Mouse (Mus musculus) lung, postnatal 25 days (tissue): Measurements from ENCODE around the gene Sh2d1b2.
A peak's percentile ranks its signal among the peaks of the same experiment; 100 is the strongest.

Experiments used
- DNase-seq: peaks from one replicate; pipeline ENCODE4 v3.0.0; 2022; ENCODE audit warnings: low spot score

Gene Sh2d1b2

DNA sequence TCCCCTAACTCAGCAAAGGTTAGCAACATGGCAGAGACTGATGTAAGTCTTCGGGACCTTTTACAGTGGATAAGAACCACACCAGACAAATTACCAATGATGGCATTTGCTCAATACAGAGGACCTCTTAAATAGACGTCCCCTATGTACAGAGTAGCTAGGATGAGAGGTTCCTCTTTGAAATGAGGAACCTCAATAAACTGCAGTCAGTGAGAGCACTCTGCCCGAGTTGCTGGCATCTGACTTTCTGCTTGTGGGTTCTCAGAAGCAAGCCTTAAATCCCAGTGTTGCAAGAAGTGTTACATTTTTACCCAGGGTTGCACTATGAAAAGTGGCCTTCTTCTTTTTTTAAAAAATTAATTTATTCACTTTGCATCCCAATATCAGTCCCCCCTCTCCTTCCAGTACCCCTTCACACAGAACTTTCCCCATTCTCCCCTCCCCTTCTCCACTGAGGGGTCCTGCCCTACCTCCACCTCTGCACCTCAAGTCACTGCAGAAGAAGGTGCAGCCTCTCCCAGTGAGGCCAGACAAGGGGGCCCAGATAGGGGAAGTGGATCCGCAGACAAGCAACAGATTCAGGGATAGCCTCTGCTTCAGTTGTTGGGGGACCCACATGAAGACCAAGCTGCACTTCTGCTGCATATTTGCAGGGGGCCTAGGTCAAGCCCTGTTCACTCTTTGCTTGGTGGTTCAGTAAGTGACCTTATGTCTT lies 50.0 kb downstream of the Sh2d1b2 start:
- peak; percentile 35 for DNase-seq

DNA sequence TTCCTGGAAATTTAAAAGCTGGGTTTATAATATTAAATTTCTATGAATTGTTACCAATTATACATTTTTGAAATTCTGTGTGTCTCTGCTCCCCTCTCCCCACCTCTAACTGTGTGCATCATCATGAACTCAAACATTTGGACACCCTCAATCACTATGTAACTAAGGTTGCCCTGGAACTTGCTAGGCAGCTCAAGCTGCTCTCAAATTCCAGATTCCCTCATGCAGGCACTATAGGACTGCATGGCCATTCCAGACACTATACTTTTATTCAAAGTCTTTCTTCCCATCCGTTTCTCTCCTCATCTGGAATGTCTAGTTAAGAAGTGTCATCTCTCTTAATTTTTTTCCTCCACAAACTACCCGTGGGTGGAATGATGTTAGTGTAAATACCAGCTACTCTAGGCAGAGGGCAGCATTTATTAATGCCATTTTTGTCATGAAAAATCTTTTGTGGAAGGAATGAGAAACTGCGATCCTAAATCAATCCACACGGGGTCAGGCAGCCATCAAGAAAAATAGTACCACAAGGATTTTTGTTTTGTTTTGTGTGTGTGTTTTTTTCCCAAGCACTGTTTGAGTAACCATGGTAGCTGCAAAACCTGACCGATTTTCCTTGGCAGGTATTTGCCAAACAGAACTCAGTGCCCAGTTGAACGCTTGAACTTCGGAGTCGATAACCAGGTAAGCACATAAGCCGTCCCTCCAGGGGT lies 59.8 kb downstream of the Sh2d1b2 start:
- DNase-seq = peak; percentile 67

DNA sequence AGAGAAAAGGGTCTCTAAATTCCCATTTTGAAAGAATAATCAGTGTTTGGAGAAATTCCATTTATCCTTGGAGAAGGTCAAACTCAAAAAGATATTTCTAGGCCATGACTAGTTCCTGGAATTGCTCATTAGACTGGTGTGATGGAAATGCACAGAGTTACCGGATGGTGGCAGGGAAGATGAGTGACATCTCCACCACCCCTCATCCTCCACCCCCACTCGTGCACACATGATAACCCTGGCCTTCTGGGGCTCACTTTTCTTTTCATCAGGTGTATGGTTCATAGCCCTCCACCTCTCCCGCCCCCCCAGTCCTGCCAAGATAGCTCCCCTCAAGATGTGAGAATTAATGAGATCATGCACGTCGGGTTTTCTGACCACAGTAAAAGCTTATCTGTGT lies 60.7 kb downstream of the Sh2d1b2 start:
- DNase-seq = no peak

DNA sequence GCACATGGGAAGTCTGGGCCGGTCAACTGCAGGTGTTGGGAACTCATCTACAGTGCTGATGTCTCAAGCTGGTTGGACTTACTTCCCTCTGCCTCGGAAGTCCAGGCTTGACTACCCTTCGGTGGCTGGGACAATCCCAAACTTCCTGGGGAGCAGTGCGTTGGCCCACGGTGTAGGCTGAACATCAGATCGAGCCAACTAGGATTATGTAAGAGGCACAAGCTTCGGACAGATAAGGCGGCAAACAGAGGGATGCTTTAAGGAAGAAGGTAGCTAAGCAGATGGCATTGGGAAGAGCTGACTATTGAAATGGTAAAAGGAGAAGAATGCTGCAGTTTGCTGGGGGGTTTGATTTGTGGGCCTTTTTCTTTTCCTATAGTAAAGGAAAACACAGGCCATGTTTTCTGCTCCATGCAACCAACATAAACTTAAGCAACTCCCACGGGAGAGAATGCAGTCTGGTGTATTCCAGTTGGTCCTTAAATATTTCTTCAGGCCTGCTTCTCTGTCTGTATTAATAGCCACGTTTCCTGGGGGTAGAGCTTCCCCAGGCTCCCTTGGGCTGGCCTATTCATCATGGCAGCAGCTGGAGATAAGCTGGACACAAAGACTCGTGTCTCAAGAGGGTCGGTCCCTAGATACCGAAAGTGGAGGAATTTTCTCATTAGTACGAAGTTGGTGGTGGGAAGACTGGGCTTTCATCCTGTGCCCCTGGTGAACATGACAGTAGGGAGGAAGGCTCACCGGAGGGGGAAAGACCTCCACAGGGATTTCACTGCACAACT lies 62.4 kb downstream of the Sh2d1b2 start:
- no peak for DNase-seq

DNA sequence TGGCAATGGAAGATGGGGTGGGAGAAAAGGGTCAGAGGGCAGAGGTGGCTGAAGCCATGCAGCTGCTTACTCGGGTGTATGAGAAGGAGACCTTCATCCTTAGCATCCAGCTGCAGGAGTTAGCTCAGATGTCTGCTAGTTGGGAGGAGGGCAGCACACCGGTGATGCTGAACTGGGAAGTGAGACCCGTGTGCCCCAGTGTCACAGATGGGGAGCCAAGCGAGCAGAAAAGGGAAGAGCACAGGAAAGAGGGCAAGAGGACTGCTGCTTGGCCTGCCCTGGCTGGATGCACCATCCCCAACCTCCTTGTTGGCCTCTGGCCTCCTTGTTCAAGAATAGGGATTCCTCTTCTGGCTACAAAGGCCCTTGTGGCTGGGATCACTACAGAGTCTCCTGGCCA lies 66.9 kb downstream of the Sh2d1b2 start:
- no peak for DNase-seq

DNA sequence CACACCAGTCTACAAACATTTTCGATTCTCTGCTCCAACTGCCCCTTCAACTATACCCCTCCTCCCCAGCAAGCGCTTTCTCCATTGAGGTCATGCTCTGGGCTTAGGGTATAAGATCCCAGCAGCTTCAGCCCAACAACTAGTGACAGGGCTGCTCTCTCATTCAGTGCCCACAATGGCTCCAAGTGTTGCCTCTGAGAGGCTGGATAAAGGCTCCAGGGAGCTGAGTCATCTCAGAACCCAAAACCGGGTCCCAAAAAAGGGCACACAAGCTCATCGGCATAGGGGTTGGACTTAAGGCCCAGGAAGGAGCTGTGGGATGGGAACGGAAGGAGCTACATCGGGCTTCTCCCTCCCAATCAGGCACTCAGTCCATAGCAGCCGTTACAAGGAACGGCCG lies 69.1 kb downstream of the Sh2d1b2 start:
- DNase-seq = no peak

DNA sequence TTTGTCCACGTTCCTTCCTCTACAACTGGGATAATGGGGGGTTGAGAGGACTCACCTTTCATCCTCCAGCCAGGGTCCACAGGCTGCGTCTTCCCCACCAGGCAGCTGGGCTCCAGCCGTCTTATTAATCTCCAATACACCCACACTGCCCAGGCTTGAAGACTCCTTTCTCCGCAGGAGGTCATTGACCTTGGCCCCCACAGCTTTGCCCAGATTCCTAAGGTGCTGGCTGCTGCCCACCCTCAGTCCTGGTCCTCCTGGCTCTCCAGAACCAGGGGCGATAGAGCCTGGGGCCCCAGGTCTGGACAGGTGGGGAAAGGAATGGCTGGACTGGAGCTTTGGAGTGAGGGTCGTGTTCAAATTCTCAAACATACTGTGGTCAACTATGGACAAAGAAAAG lies 69.9 kb downstream of the Sh2d1b2 start:
- DNase-seq = no peak

DNA sequence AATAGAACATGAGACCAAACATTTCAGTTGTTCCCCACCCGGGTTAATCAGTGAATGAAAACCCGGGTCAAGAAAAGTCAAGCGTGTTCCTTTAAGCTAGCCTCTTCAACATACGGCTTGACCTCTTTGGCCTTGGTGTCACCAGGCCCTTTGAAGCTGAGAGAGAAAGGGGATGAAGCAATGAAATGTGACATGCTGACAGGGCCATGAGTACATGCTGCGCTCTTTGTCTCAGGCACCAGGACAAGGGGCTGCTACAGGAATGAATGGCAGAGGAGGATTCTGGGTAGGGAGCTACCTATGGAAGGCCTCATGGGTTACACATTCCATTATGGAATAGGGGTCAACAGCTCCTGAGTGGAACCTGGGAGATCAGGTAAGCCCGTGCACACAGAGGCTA lies 70.6 kb downstream of the Sh2d1b2 start:
- DNase-seq = no peak
